Mouse (Mus musculus) adrenal gland (tissue): Measurements from ENCODE around the gene Ebi3.
"Not testable (repeated sequence)": the region's sequence is repeated elsewhere in the genome, so short reads cannot be mapped to it uniquely, and the experiment has no call there.

Experiments used
- intact Hi-C: fragments of 180-260 bp; cut with DNase I; formaldehyde crosslinking; loops from one replicate; pipeline ENCODE4 v1.15.1; 2025
- long read RNA-seq, 2 experiments: library from polyadenylated mRNA; unstranded; transcript quantifications; one replicate each; pipeline ENCODE4 v2.0.0; 2020; ENCODE audit warnings: borderline replicate concordance in 1 of 2; ENCODE audit not compliant: insufficient replicate concordance in 1 of 2

Gene Ebi3
- long read RNA-seq, experiment 1, partial matches to known transcripts: 2 of 2 reads
- long read RNA-seq, experiment 1, other reads (novel, unspliced or antisense): 0 of 2 reads
- long read RNA-seq, experiment 2: 0 reads

DNA sequence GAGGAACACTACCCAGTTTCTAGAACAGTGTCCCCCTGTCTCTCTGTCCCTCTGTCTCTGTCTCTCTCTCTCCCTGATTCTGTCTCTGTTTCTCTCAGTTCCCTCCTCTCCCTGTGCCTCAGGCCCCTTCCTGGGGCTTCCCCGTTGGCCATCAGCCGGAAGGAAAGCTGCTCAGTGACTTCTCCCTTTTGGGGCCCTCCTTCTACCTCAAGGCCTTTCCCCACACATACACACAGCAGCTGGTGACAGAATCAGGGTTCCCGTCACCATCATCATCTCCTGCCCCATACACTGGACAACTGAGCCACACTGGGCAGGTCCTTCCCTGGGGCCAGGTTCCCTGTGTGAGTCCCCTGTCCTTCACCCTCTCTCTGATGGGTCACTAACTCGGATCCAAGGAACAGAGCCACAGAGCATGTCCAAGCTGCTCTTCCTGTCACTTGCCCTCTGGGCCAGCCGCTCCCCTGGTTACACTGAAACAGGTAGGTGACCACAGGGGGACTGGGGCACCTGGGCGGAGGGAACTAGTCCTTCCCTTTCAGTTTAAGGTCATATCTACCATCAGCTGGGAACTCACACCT lies at the start of gene Ebi3:
Ebi3 (plus strand) TSS at position 194 of the 581 bp plus-strand sequence.
- intact Hi-C loops: loop anchor here (5.0 to 10.0 kb wide), 2 partner anchors 70 to 248 kb away; no protein-coding TSS in a partner anchor

GRCm38 (mm10) chr17:55903087-55903486 lies 49.4 kb upstream of the Ebi3 start:
- intact Hi-C loops: no loop called here

DNA sequence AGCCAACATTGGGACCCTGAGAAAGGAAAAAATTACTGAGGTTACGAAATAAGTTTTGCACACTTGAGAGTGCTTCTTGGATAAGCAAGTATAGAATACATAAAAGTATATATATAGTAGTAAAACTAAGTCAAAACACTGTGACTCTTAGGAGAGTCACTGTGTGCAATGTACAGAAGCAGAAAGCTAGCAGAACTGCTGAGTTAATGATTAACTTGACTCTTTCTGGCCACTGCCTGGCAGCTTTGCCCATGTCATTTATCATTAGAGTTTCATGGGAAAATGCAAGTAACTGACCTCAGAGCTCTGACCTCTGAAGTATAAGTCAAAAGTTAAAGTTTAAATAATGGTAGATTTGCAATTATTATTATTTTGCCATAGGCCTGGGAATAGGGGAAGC lies 48.8 kb upstream of the Ebi3 start:
- intact Hi-C loops: no loop called here

- intact Hi-C loops: no loop called here
Observed at GRCm38 (mm10) chr17:55904131-55904530, 48.3 kb upstream of the Ebi3 start.

GRCm38 (mm10) chr17:55906669-55907068 lies 45.8 kb upstream of the Ebi3 start:
- intact Hi-C loops: no loop called here

DNA sequence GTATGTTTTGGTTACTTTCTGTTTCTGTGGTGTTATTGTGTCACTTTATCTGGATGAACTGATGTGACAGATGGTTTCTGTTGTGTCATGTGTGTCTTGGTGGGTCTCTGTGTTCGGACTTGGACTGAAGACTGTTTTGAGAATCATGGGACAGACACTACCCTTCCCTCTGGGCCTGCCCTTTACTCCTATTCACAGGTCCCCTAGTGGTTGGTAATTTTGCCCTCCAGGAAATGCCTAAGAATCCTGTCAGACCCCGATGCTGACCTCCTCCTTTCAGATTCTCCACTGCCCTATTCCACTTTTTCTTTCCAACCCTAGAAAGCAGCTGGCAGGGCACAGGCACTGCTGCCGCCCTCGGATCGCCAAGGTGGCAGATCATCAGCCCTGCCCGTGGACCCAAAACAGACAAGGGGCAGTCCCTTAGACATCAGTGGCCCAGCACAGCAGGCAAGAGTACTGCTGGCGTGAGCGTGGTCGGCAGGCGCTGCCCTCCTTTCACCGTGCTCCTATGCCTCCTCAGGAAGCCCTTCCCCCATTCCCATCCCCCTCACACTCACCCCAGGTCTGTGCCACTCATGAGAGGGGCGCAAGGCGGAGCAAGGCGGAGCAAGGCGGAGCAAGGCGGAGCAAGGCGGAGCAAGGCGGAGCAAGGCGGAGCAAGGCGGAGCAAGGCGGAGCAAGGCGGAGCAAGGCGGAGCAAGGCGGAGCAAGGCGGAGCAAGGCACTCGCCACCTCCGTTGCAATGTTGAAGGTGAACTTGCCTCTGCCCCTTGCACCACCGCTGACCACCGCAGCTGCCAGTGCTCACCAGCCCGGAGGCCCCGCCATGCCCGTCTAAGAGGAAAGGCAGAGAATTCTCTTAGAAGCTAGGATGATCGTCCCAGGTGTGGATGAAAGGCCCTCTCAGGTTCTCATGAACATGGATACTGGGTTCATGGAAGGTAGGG lies 20.6 kb upstream of the Ebi3 start:
- intact Hi-C loops: no loop called here

DNA sequence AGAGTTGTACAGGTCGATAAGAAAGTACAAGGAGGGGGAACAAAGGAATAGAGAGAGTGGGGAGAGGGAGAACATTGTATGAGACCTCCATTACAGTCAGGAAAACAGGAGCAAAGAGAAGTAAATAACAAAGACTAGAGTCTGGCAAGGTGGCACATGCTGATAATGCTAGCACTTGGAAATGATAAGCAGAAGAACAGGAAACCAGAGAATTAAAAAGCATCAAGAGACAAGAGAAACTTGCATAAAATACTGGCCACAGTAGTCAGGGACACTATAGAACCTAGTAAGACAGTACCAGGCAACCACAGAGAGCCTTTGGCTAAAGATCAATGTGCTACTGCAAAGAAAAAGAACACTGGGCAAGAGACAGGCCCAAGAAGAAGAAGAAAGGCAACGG lies 19.8 kb upstream of the Ebi3 start:
- intact Hi-C loops: no loop called here

GRCm38 (mm10) chr17:55933191-55933590 lies 19.2 kb upstream of the Ebi3 start:
- intact Hi-C loops: no loop called here

DNA sequence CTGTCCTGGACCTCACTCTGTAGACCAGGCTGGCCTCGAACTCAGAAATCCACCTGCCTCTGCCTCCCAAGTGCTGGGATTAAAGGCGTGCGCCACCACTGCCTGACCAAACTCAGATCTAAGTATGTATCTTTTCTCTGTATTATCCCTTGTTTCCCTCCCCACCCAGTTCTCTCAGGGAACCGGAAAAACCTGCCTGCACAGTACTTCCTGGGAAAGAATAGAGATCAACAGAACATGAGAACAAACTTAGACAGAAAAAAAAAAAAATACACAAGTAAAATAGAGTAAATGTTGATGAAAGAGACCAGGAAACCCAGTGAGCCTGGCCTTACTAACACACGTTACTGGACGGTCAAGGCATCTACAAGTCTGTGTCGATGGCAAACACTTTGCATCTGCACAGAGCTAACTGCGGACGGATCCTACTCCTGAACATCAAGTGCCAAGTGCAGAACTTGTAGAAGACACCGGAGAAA lies 8.0 kb upstream of the Ebi3 start:
- intact Hi-C loops: not testable (repeated sequence)

DNA sequence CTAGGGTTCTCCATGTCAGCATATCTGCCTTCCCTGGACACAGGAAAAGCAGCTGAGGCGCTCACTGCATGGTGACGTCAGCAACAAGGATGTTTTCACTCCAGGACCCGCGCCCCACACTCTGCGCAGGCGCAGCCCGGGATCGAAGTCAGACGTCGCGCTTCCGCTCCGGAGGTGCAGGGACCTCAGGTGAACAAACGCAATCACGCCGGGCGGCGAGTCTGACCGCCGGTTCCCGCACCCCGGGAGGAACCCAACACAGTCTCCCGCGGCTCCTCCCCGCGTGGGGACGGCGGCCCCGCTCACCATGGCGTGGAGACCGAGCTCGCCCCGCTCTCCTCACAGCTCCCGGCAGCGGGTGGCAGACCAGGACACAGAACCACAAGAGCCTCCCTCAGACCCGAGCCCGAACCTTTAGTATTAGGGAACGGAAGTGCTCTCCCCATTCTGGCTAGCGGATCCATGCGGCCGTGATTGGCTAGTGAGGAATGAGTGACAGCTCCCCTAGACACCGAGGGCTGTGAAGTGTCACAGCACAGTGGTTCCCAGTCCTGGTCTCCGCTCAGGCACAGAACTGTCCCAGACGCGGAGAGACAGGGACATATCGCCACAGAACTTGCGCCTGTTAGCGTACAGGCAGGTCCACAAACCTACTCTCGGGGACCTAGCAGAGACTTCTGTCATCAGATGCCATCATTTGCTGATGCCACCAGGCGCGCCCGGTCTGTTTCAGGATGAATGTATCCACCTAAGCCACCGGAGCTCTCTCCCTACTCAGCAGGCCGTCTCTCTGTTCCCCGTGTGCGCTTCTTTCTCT lies 7.4 kb upstream of the Ebi3 start:
- intact Hi-C loops: loop anchor here (5.0 kb wide), 1 partner anchor 53 kb away; the partner anchor contains the start of gene Zfp959

DNA sequence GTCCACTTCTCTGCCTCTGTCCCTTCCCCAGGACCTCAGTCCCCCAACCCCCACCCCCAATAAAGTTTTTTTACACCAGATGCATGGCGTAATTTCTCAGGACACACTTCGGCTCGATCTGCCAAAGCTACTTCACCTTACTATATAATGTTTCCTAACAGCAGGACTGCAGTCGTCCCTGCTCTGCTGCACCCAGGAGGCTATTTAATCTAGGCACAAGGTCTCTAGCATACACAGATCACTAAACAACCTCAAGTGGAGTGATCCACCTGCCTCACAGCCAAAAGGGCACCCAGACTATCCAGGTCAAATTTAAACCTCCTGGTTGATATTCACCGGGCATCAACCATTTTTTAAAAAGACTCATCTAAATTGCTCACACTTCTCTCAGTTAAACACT lies 6.7 kb upstream of the Ebi3 start:
- intact Hi-C loops: loop anchor here (5.0 kb wide), 1 partner anchor 53 kb away; the partner anchor contains the start of gene Zfp959

DNA sequence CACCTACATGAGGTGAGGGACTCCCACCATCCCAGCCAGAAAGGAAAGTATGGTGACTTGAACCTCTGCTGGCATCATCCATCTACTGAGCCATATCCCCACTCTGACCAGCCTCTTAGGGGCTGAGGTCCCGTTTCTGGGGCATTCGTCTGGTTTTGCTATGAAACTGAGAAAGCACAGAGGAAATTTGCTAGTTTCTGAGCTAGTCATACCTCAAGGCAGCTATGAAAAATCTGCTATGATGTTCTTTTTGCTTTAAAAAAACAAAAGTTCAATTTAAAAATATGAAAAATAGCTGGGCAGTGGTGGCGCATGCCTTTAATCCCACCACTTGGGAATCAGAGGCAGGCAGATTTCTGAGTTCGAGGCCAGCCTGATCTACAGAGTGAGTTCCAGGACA lies 3.8 kb upstream of the Ebi3 start:
- intact Hi-C loops: loop anchor here (5.0 kb wide), 1 partner anchor 56 kb away; the partner anchor contains the start of gene Zfp959

GRCm38 (mm10) chr17:55949400-55949799 lies 3.0 kb upstream of the Ebi3 start, which contains the start of gene Zfp119b:
Gene Zfp119b (minus strand): TSS chr17:55949500.
- intact Hi-C loops: loop anchor here (5.0 kb wide), 1 partner anchor 57 kb away; the partner anchor contains the start of gene Zfp959

DNA sequence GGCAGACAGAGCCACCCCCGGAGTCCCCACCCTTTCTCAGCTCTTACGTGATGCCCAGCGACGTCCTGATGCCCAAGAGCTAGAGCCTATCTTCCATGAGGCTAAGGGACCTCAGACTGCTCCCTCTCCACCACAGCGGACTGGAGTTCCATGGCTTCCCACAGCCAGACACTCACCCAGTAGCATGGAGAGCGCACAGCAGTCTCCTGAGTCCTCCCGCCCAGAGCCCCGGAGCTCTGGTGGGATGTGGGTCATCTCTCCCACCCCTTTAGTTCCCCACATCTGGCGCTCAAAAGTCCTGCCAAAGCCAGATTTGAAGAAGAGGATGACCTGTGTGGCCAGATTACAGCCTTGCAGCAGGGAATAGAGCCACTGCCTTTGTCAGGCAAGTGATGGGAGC lies 1.8 kb upstream of the Ebi3 start:
- intact Hi-C loops: loop anchor here (5.0 to 10.0 kb wide), 2 partner anchors 68 to 246 kb away; no protein-coding TSS in a partner anchor

DNA sequence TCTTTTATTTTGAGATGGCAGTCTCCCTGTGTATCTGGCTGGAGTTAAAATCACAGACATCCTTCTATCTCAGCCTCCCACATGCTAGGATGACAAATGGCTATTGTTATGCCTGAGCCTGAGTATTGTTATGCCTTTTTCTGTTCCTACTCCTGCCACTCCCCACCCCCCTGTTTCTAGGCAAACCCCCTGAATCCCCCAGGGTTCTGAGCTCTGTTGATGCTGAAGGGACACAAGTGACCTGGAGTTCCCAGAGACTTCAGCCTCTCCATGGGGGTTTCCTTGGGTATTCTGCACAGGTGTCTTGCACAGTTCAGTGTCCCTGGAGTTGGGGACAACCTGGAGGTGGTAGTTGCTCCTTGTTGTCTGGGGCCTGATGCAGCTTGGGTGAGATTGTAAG lies 399 bp upstream of the Ebi3 start:
- intact Hi-C loops: loop anchor here (5.0 to 10.0 kb wide), 2 partner anchors 70 to 247 kb away; no protein-coding TSS in a partner anchor

- intact Hi-C loops: loop anchor here (5.0 to 10.0 kb wide), 2 partner anchors 71 to 249 kb away; no protein-coding TSS in a partner anchor
Observed at GRCm38 (mm10) chr17:55953751-55954150, 1.3 kb downstream of the Ebi3 start.

DNA sequence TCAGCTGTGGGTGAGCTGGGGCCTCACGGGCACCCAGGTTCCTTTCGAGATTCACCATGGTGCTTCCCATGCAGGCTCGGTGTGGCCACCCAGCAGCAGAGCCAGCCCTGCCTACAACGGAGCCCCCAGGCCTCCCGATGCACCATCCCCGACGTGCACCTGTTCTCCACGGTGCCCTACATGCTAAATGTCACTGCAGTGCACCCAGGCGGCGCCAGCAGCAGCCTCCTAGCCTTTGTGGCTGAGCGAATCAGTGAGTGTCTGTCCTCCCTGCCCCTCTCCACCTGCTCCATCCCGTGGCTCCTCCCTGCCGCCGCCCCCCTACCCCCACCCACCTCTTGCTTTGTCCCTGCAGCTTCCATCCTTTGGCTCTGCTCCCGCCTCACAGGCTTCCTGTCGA lies 1.8 kb downstream of the Ebi3 start:
- intact Hi-C loops: loop anchor here (5.0 to 10.0 kb wide), 2 partner anchors 72 to 249 kb away; no protein-coding TSS in a partner anchor

- intact Hi-C loops: loop anchor here (5.0 to 10.0 kb wide), 2 partner anchors 56 to 251 kb away; no protein-coding TSS in a partner anchor
Observed at GRCm38 (mm10) chr17:55956129-55956528, 3.7 kb downstream of the Ebi3 start.

GRCm38 (mm10) chr17:55956591-55956990 lies 4.2 kb downstream of the Ebi3 start:
- intact Hi-C loops: loop anchor here (5.0 to 10.0 kb wide), 2 partner anchors 56 to 252 kb away; no protein-coding TSS in a partner anchor

- intact Hi-C loops: loop anchor here (5.0 to 10.0 kb wide), 2 partner anchors 55 to 252 kb away; no protein-coding TSS in a partner anchor
Observed at GRCm38 (mm10) chr17:55957168-55957567, 4.7 kb downstream of the Ebi3 start.
